Mouse (Mus musculus): ENCODE results near the gene Gck. TPM values are rescaled to one million over a fixed set of nuclear protein-coding genes. Genes with fewer than 3 reads are reported as not detected.
A peak's percentile ranks its signal among the peaks of the same experiment; 100 is the strongest.
"Not testable (repeated sequence)": the region's sequence is repeated elsewhere in the genome, so short reads cannot be mapped to it uniquely, and the experiment has no call there.

Gene Gck
- polyA plus RNA-seq, 1 experiment from 2014 or later = 1.0 TPM

DNA sequence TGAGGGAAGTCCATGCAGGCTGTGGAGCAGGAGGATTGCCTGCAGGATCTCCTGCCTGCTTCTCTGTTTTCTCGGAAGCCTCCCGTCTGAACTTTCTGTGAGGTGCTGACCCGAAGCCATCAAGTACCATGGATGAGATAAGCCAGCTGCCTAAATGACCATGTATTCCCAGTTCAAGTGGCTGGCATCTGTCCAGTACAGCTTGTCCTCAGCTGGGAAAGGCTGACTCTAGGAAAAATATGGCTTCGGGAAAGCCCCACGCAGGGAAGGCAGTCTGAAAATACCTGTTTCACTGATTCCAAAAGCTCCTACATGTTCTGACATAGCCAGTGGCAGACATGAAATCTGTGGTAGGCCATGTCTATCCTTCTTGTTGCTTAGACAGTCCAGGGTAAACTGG lies 2.6 kb upstream of the Gck start:
- Histone ChIP-seq H3K4me3 (ENCODE audit: low read depth, low read length) (no peak overlapping the region), H3K27ac (replicated peaks; ENCODE audit: low read depth, low read length) (no peak overlapping the region), H3K4me1 (ENCODE audit: control insufficient read depth, insufficient read depth, low read length) (peaks cover 19% of the 10 kb centered on the region), H3K9me3 (ENCODE audit: control insufficient read depth, low read length) (no peaks in the 10 kb centered on the region), H3K27me3 (replicated peaks; ENCODE audit: control insufficient read depth, insufficient read depth, low read length) (no peaks in the 10 kb centered on the region), H3K4me2 (ENCODE audit: low read depth, low read length) (no peak overlapping the region), H3K36me3 (ENCODE audit: control insufficient read depth, insufficient read depth, low read length) (0 out of 2 replicates have a peak, but pooled peaks cover under 1% of the 10 kb centered on the region), H3K9ac (ENCODE audit: low read depth, low read length) (no peak overlapping the region)
- DNase-seq (ENCODE audit: low spot score) (no peak), ATAC-seq (ENCODE audit: low read depth) (no peak)
- 74% methylated on average over 5 of the region's 5 CpGs for WGBS

DNA sequence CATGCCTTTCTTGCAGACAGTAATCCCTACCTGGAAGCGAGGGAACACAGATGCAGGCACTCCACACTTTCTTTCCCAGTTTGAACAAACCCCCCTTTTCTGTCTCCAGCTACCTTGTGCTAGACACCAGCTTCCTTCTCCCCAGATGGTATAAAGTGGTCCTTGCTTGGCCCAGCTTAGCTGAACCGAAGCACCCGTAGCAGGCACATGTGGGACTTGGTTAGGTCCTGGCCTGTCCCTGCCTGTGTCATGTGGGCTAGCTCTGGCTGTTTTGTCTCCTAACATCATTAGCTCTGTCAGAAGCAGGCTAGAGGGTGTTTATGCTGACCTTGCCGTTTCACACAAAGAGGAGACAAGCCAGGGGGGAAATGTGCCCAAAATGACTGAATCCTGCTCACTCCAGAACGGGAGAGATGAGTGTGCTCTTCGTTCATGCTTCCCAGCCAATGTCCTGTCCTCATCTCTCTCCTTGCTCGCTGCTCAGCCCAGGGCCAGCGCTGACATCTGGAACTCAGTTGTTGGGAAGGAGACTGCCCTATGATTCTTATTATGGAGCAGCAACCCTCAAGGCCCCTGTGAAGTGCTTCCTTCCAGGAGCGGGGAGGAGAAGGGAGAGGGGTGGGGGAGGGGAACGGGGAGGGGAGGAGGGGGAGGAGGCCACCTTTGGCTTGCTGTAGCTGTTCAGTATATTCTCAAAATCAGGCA lies 1.2 kb downstream of the Gck start:
- H3K27ac ChIP-seq (replicated peaks; ENCODE audit: low read depth, low read length) = 0 out of 2 replicates have a peak overlapping the region, but pooled peaks have one; percentile 11
- ATAC-seq (ENCODE audit: low read depth) (no peak), DNase-seq (ENCODE audit: low spot score) (no peak)
- H3K27me3 ChIP-seq (replicated peaks; ENCODE audit: control insufficient read depth, insufficient read depth, low read length) = no peaks in the 10 kb centered on the region
- H3K9me3 ChIP-seq (ENCODE audit: control insufficient read depth, low read length) = no peaks in the 10 kb centered on the region
- 39% methylated on average over 10 of the region's 10 CpGs for WGBS
- no peak overlapping the region for H3K4me3 ChIP-seq (ENCODE audit: low read depth, low read length)
- no peak overlapping the region for H3K4me2 ChIP-seq (ENCODE audit: low read depth, low read length)
- H3K36me3 ChIP-seq (ENCODE audit: control insufficient read depth, insufficient read depth, low read length) = no peaks in the 10 kb centered on the region
- no peak overlapping the region for H3K9ac ChIP-seq (ENCODE audit: low read depth, low read length)
- H3K4me1 ChIP-seq (ENCODE audit: control insufficient read depth, insufficient read depth, low read length) = peaks cover 9% of the 10 kb centered on the region; the same call in 1 of the 2 replicates

DNA sequence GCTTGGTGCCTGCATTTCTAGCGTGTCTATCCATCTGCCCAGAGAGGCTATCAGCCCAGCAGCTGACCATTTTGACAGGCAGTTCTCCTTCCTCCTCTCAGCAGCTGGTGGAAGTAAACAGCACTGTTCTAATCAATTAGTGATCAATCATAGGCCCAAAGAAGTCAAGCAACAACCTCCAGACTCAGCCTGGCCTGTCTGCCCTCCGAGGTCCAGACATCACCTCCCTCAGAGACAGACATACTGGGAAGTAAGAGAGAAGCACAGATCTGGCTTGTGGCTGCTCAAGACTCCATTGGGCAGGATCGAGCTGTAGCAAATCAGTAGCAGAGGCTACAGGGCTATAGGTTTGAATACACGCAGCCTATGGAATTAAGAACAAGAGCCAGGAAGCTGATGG lies 2.1 kb downstream of the Gck start:
- DNase-seq (ENCODE audit: low spot score) (no peak), ATAC-seq (ENCODE audit: low read depth) (no peak)
- Histone ChIP-seq H3K9ac (ENCODE audit: low read depth, low read length) (no peak overlapping the region), H3K4me2 (ENCODE audit: low read depth, low read length) (no peak overlapping the region), H3K27ac (replicated peaks; ENCODE audit: low read depth, low read length) (no peak overlapping the region), H3K9me3 (ENCODE audit: control insufficient read depth, low read length) (no peaks in the 10 kb centered on the region), H3K4me1 (ENCODE audit: control insufficient read depth, insufficient read depth, low read length) (peaks cover 9% of the 10 kb centered on the region; the same call in 1 of the 2 replicates), H3K27me3 (replicated peaks; ENCODE audit: control insufficient read depth, insufficient read depth, low read length) (no peaks in the 10 kb centered on the region), H3K36me3 (ENCODE audit: control insufficient read depth, insufficient read depth, low read length) (no peaks in the 10 kb centered on the region), H3K4me3 (ENCODE audit: low read depth, low read length) (no peak overlapping the region)
- 45% methylated on average over 4 of the region's 4 CpGs for WGBS

DNA sequence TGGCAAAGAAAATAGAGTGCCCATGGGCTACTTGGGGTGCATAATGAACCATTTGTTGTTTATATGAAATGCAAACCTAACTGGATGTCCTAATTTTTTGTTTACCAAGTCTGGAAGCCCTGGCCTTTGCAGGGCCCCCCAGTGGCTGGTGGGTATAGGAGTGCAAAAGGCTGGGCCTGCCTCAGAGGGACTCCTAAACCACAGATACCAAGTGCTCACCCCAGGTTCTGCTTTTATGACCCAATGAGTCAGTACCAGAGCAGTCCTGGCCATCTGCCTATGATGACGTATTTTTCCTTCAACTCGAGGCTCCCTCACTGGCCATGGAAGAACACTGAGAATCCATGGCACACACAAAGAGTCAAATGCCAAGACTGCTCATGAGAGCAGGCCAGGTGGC lies 4.8 kb downstream of the Gck start:
- 78% methylated on average over 2 of the region's 2 CpGs for WGBS
- no peak overlapping the region for H3K9ac ChIP-seq (ENCODE audit: low read depth, low read length)
- DNase-seq (ENCODE audit: low spot score) (no peak), ATAC-seq (ENCODE audit: low read depth) (no peak)
- no peak overlapping the region for H3K4me2 ChIP-seq (ENCODE audit: low read depth, low read length)
- no peaks in the 10 kb centered on the region for H3K9me3 ChIP-seq (ENCODE audit: control insufficient read depth, low read length)
- no peaks in the 10 kb centered on the region for H3K36me3 ChIP-seq (ENCODE audit: control insufficient read depth, insufficient read depth, low read length)
- H3K4me3 ChIP-seq (ENCODE audit: low read depth, low read length) = no peak overlapping the region
- no peaks in the 10 kb centered on the region for H3K27me3 ChIP-seq (replicated peaks; ENCODE audit: control insufficient read depth, insufficient read depth, low read length)
- H3K27ac ChIP-seq (replicated peaks; ENCODE audit: low read depth, low read length) = no peak overlapping the region
- peaks cover 9% of the 10 kb centered on the region; the same call in 1 of the 2 replicates for H3K4me1 ChIP-seq (ENCODE audit: control insufficient read depth, insufficient read depth, low read length)

DNA sequence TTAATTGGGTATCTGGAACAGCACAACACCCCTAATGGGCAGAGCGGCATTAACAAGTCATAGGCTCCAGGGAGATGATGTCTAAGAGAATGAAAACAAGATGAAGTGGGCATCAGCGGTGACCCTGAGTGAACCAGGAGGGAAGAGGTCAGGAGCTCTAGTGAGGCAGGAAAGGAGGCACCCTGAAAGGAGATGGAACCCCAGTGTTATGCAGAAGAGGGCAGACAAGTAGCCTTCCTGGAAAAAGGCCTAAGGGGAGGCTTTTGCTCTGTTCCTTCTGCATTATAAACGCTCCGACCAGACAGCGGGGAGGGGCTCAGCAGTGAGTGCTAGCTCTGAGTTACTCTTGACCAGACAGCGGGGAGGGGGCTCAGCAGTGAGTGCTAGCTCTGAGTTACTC lies 6.9 kb downstream of the Gck start:
- H3K9me3 ChIP-seq (ENCODE audit: control insufficient read depth, low read length) = no peaks in the 10 kb centered on the region
- no peak for DNase-seq (ENCODE audit: low spot score)
- H3K4me3 ChIP-seq (ENCODE audit: low read depth, low read length) = no peak overlapping the region
- H3K4me2 ChIP-seq (ENCODE audit: low read depth, low read length) = no peak overlapping the region
- H3K4me1 ChIP-seq (ENCODE audit: control insufficient read depth, insufficient read depth, low read length) = no peaks in the 10 kb centered on the region
- H3K9ac ChIP-seq (ENCODE audit: low read depth, low read length) = no peak overlapping the region
- H3K27ac ChIP-seq (replicated peaks; ENCODE audit: low read depth, low read length) = no peak overlapping the region
- H3K27me3 ChIP-seq (replicated peaks; ENCODE audit: control insufficient read depth, insufficient read depth, low read length) = no peaks in the 10 kb centered on the region
- 67% methylated on average over 6 of the region's 6 CpGs for WGBS
- H3K36me3 ChIP-seq (ENCODE audit: control insufficient read depth, insufficient read depth, low read length) = no peaks in the 10 kb centered on the region
- ATAC-seq (ENCODE audit: low read depth) = no peak

GRCm38 (mm10) chr11:5934531-5934930 lies 15.3 kb downstream of the Gck start:
- not testable (repeated sequence) for H3K9ac ChIP-seq (ENCODE audit: low read depth, low read length); DNase-seq (ENCODE audit: low spot score); H3K36me3 ChIP-seq (ENCODE audit: control insufficient read depth, insufficient read depth, low read length); H3K27ac ChIP-seq (replicated peaks; ENCODE audit: low read depth, low read length); ATAC-seq (ENCODE audit: low read depth); H3K9me3 ChIP-seq (ENCODE audit: control insufficient read depth, low read length); H3K4me1 ChIP-seq (ENCODE audit: control insufficient read depth, insufficient read depth, low read length); H3K27me3 ChIP-seq (replicated peaks; ENCODE audit: control insufficient read depth, insufficient read depth, low read length); H3K4me2 ChIP-seq (ENCODE audit: low read depth, low read length); H3K4me3 ChIP-seq (ENCODE audit: low read depth, low read length)
- WGBS = 90% methylated on average over 11 of the region's 11 CpGs

GRCm38 (mm10) chr11:5931947-5932346 lies 17.9 kb downstream of the Gck start:
- not testable (repeated sequence) for ATAC-seq (ENCODE audit: low read depth); DNase-seq (ENCODE audit: low spot score); H3K36me3 ChIP-seq (ENCODE audit: control insufficient read depth, insufficient read depth, low read length); H3K9ac ChIP-seq (ENCODE audit: low read depth, low read length); H3K4me3 ChIP-seq (ENCODE audit: low read depth, low read length); H3K4me2 ChIP-seq (ENCODE audit: low read depth, low read length); H3K27me3 ChIP-seq (replicated peaks; ENCODE audit: control insufficient read depth, insufficient read depth, low read length); H3K4me1 ChIP-seq (ENCODE audit: control insufficient read depth, insufficient read depth, low read length); H3K27ac ChIP-seq (replicated peaks; ENCODE audit: low read depth, low read length)
- WGBS = 81% methylated on average over 6 of the region's 6 CpGs
- peaks cover 10% of the 10 kb centered on the region; the same call in 1 of the 2 replicates for H3K9me3 ChIP-seq (ENCODE audit: control insufficient read depth, low read length)

DNA sequence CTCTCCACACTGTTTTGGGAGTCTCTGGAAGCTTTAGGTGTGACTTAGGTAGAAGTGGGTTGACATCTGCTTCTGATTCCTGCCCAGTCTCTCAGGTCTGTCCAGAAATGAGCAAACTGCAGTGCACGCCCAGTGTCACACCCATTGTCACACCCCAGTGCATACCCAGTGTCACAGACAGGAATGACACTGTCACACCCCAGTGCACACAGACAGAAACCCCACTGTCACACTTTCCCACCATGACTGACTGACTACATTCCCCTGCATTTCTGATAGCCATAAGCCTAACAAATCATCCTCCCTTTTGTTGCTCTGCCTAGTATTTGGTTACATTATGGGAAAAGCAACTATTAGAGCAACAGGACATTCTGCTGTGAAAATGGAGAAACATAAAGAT lies 19.3 kb downstream of the Gck start:
- no peak overlapping the region for H3K4me3 ChIP-seq (ENCODE audit: low read depth, low read length)
- H3K27ac ChIP-seq (replicated peaks; ENCODE audit: low read depth, low read length) = no peak overlapping the region
- no peaks in the 10 kb centered on the region for H3K4me1 ChIP-seq (ENCODE audit: control insufficient read depth, insufficient read depth, low read length)
- no peaks in the 10 kb centered on the region for H3K27me3 ChIP-seq (replicated peaks; ENCODE audit: control insufficient read depth, insufficient read depth, low read length)
- peaks cover 10% of the 10 kb centered on the region; the same call in 1 of the 2 replicates for H3K9me3 ChIP-seq (ENCODE audit: control insufficient read depth, low read length)
- DNase-seq (ENCODE audit: low spot score) = no peak
- H3K4me2 ChIP-seq (ENCODE audit: low read depth, low read length) = no peak overlapping the region
- 40% methylated on average over 1 of the region's 1 CpGs for WGBS
- ATAC-seq (ENCODE audit: low read depth) = no peak
- no peak overlapping the region for H3K9ac ChIP-seq (ENCODE audit: low read depth, low read length)
- H3K36me3 ChIP-seq (ENCODE audit: control insufficient read depth, insufficient read depth, low read length) = no peaks in the 10 kb centered on the region

- 88% methylated on average over 3 of the region's 3 CpGs for WGBS
These were observed 23.1 kb downstream of the Gck start for GRCm38 (mm10) chr11:5926696-5927220.

More at GRCm38 (mm10) chr11:5926696-5927220, 23.1 kb downstream of the Gck start:
- H3K27me3 ChIP-seq (replicated peaks; ENCODE audit: control insufficient read depth, insufficient read depth, low read length) = no peaks in the 10 kb centered on the region
- H3K9me3 ChIP-seq (ENCODE audit: control insufficient read depth, low read length) = 0 out of 2 replicates have a peak, but pooled peaks cover 6% of the 10 kb centered on the region
- no peaks in the 10 kb centered on the region for H3K4me1 ChIP-seq (ENCODE audit: control insufficient read depth, insufficient read depth, low read length)
- ATAC-seq (ENCODE audit: low read depth) (no peak), DNase-seq (ENCODE audit: low spot score) (no peak)
- no peak overlapping the region for H3K4me3 ChIP-seq (ENCODE audit: low read depth, low read length)
- no peak overlapping the region for H3K27ac ChIP-seq (replicated peaks; ENCODE audit: low read depth, low read length)
- no peak overlapping the region for H3K9ac ChIP-seq (ENCODE audit: low read depth, low read length)
- H3K36me3 ChIP-seq (ENCODE audit: control insufficient read depth, insufficient read depth, low read length) = no peaks in the 10 kb centered on the region
- H3K4me2 ChIP-seq (ENCODE audit: low read depth, low read length) = no peak overlapping the region

Measured in embryonic facial prominence, embryonic 14.5 days (tissue).